Mouse (Mus musculus) fat pad, adult 2 months (tissue): Measurements from ENCODE around the gene Camkmt.

Experiments used
- DNase-seq: peaks from one replicate; pipeline ENCODE4 v3.0.0-alpha.2; 2011; ENCODE audit warnings: low read depth, low spot score; ENCODE audit errors: extremely low read depth

The Camkmt gene

GRCm38 (mm10) chr17:85361006-85361405 is 270.7 kb downstream of the Camkmt start:
- no peak for DNase-seq

DNA sequence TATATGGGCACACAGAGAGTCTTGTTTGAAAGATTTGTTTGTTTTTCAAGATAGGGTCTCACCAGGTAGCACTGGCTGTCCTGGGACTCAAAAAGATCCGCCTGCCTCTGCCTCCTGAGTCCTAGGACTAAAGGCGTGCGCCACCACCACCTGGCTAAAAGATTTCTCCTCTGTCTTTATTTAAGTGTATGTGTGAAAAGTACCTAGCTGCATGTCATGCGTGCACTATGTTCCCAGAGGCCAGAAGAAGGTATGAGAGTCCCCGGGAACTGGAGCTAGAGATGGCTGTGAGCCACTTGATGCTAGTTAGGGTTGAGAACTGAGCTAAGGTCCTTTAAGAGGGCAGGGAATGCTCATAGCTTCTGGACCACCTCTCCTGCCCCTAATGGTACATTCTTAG is 277.0 kb downstream of the Camkmt start:
- no peak for DNase-seq

- no peak for DNase-seq
Observed at GRCm38 (mm10) chr17:85368776-85369175, 278.4 kb downstream of the Camkmt start.

GRCm38 (mm10) chr17:85372076-85372475 is 281.7 kb downstream of the Camkmt start:
- no peak for DNase-seq

GRCm38 (mm10) chr17:85372523-85372922 is 282.2 kb downstream of the Camkmt start:
- no peak for DNase-seq

DNA sequence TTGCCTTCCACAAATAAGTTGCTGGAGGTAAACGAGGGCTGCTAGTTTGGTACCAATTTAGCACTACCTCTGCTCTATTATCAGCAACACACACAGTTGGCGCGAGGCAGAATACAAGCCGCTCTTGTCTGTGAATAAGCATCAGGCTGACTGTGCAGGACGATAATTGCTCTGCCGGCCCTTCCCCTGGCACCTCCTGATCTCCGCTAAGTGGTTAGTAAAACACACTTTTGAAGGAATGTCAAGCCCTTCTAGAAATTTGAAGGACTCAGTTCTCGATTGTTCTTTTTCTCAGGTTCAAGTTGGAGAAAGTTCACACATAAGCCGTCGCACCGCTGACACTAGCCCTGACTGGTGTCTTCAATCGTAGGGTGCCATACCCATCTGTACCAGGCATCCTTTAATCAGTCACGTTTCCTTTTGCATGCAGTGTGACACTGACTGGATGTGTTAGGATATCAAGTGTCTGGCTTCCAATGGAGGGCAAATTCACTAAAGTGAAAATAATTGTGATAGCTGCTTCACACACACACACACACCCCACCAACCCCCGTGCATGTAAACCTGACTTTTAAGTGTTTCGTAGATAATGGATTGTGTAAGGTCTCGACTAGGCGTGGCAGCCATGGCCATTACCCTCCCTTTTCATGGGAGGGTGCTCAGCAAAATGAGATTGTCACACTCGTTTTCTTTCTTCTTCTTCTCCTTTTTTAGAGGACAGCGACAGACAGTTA is 283.9 kb downstream of the Camkmt start:
- no peak for DNase-seq

DNA sequence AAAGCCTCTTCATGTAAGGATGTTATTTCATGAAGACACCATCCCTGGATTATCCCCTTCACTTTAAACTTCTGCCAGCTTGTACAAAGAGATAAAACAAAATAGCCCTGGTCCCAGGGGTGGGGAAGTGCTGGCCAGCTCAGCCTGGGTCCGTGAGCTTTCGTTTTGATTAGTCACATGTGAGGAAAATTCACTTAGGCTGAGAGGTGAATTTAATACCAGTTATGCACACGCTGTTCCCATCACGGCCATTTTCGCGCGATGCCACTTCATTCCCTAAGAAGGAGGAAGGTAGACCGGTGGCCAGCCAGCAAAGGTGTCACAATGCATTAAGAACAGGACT is 284.5 kb downstream of the Camkmt start:
- DNase-seq, result no peak

GRCm38 (mm10) chr17:85375523-85375922 is 285.2 kb downstream of the Camkmt start:
- no peak for DNase-seq

GRCm38 (mm10) chr17:85377496-85377895 is 287.1 kb downstream of the Camkmt start:
- DNase-seq, result no peak

- DNase-seq, result no peak
Observed at GRCm38 (mm10) chr17:85379101-85379500, 288.7 kb downstream of the Camkmt start.

DNA sequence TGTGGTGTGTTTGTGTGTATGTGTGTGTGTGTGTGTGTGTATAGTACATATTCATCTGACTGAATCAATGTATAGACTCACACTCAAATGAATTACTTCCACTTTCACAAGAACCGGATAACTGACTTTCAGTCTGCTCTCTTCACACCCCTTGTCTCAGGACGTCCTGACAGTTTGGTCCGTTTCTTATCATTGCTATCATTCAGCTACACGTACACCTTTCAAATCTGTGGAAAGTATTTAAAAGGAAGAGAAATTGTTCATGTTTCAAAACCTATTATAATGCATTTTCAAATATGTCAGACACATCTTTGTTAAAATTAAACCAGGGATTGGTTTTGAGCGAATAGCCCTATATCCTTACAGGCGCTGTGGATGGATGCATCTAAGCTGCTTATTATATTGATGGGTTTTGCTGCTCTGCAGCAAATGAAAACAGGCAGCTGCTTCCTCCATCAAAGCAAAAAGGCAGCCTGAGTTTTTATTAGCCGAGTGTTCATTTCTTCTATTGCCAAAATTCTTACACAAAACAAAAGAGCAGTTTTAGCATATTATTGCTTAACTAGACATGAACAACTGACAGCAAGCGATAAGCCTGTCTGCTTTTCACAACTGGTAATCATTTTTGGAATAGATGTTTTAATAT is 291.3 kb downstream of the Camkmt start:
- no peak for DNase-seq

DNA sequence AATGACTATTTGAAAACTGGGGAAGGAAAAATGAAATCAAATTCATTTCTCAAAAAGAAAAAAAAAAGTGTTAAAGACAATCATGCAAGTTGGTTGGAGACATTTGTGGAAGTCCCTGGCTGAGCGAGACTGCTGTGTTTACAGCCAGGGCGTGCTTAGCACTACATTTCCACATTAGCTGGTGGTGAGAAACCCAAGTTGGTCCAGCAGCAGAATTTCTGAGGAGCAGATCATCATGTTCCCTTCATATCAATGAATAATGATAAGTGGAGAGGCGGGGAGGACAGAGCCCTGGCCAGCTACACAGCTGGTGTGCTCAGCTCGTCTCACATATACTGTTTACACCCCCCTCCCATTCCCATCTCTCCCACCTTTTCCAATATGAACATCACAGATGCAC is 292.0 kb downstream of the Camkmt start:
- DNase-seq, result no peak

GRCm38 (mm10) chr17:85382906-85383305 is 292.6 kb downstream of the Camkmt start:
- no peak for DNase-seq

- no peak for DNase-seq
Observed at GRCm38 (mm10) chr17:85393091-85393890, 302.9 kb downstream of the Camkmt start.

DNA sequence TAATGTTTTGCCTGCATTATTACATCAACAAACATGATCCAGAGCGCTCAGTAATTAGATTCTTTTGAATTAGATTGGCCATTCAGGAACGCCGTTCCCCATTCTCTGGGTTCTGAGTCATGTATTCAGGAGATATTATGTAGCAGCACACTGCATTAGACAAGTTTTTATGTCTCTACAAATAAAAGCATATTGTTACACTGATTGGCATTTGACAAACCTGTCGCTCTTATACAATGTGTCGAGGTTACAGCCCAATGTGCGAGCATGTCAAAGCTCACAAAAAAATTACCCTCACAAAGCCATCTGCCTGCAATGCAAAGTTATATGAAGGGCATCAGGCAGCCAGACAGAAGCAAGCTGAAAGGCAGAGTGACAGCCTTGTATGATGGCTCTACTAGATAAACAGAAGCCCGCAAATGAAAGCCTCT is 303.6 kb downstream of the Camkmt start:
- DNase-seq, result no peak

GRCm38 (mm10) chr17:85395502-85395901 is 305.1 kb downstream of the Camkmt start:
- no peak for DNase-seq

DNA sequence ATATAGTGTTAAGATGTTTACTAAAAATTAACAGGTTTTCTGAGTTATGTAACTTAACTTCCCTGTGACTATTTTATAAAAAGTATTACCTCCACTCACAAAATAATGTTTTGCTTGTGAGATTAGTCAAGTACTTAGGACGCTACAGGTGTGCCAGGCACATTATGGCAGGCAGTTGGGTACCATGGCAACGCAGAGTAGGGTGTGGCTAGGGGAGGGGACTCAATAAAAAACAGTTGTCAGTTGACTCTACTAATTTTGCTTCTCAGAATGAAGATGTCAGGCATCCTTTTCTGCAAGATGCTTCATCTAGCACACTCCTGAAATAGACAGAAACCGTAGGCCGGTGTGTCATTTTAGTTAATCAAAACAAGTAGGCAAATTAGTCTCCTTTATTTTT is 310.4 kb downstream of the Camkmt start:
- DNase-seq, result no peak

DNA sequence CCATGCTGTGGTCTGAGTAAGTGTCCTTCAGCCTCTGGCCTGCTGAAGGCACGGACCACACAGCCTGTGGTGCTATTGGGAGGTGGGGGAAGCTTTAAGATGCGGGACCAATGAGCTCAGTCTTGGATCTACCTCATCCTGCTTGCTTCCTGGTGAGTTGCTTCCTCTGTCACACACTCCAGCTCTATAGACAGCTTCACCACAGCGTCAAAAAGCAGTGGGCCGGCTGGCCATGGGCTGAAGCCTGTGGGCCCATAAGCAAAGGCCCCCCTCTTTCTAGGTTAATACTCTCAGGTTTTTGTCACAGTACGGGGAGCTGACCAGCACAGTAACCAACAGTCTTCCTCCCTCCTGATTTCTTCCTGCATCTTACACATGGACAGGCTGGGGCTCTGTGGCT is 314.8 kb downstream of the Camkmt start:
- no peak for DNase-seq

GRCm38 (mm10) chr17:85406195-85406594 is 315.8 kb downstream of the Camkmt start:
- DNase-seq, result no peak

GRCm38 (mm10) chr17:85428831-85429230 is 338.5 kb downstream of the Camkmt start:
- no peak for DNase-seq

- no peak for DNase-seq
Observed at GRCm38 (mm10) chr17:85432923-85433322, 342.6 kb downstream of the Camkmt start.

GRCm38 (mm10) chr17:85443036-85443435 is 352.7 kb downstream of the Camkmt start:
- no peak for DNase-seq
